Mouse (Mus musculus) kidney, postnatal 10 days (tissue): ENCODE results near the gene St7.

Experiments
- DNase-seq: peaks from one replicate; pipeline ENCODE4 v3.0.0; 2021; ENCODE audit warnings: mixed read lengths

St7 gene

DNA sequence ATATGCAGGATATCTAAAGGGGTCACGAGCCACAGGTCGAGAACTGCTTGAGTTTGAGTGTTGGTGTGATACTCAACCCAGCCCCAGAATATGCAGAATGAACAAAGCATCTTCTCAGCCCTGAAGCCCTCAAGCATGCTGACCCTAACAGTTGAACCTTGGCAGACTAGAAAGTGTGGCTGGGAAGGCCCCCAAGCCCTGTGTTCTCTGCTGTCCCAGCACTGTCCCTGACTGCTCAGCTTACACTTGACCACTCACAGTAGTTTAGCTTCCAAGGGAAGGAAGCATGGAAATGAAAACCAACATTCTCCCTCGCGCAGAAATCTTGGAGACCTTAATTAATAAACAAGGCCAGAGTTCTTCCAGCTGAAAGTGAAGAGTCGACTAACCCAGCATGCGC is 219.6 kb downstream of the St7 start:
- no peak for DNase-seq

DNA sequence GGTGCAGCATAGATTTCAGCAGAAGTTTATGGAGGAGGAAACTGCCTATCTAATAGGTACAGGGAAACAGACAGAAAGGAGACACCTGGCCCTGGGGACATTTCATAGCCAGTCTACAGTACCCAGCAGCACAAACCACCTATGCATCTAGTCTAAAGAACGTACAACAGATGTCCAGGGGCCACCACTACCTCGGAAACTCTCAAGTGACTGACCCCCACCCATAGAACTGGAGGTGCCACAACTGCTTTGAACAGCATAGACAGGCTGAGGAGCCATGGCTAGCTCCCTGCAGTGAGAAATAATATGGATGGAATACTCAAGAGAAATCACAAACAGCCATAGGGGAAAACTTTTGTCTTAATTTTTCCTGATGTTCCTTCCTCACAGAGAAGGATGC is 220.1 kb downstream of the St7 start:
- no peak for DNase-seq

GRCm38 (mm10) chr6:17913315-17913714 is 220.6 kb downstream of the St7 start:
- DNase-seq: no peak

GRCm38 (mm10) chr6:17914300-17914699 is 221.6 kb downstream of the St7 start:
- DNase-seq: no peak

- no peak for DNase-seq
These were observed 224.5 kb downstream of the St7 start for GRCm38 (mm10) chr6:17917233-17917632.

- no peak for DNase-seq
These were observed 229.4 kb downstream of the St7 start for GRCm38 (mm10) chr6:17922180-17922579.

DNA sequence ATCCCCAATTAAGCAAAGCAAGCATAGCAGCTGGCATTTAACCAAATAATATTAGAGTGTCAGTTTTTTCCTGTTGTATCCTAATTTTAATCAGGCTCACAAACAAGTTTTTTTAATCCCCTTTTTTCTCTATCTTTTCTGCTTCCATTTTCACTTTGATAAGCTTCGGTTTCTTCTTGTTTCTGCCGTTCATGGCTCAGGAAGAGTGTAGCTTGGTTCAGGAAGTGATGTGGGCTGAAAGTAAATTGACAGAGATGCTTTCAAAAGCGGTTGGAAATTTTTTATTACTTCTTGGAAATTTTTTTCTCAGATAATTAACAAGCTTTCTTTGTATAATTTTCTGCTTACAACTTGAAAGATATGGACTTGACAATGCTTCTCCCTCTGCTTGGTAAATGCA is 230.2 kb downstream of the St7 start:
- no peak for DNase-seq

- DNase-seq: no peak
These were observed 230.6 kb downstream of the St7 start for GRCm38 (mm10) chr6:17923370-17923769.

GRCm38 (mm10) chr6:17923894-17924505 is 231.3 kb downstream of the St7 start:
- no peak for DNase-seq

- peak; percentile 30 for DNase-seq
These were observed 232.5 kb downstream of the St7 start for GRCm38 (mm10) chr6:17925267-17925666.

DNA sequence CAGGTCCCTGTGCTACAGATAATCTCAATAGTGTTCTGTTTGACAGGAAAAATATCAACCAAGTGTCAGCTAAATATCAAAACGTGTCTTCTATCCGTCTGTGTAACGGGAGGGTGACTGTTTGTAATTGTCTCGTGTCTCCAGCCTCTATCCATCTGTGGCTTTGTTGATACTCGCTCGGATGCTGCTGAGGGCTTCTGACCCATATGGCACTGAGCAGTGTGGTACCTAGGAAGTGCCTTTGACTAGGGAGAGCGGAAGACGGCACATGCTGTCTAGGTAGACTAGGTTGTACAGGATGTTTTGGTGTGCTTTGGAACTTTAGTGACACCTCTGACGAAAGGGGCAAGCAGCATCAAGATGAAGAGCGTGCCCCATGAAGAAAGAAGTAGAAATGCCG is 235.0 kb downstream of the St7 start:
- no peak for DNase-seq

DNA sequence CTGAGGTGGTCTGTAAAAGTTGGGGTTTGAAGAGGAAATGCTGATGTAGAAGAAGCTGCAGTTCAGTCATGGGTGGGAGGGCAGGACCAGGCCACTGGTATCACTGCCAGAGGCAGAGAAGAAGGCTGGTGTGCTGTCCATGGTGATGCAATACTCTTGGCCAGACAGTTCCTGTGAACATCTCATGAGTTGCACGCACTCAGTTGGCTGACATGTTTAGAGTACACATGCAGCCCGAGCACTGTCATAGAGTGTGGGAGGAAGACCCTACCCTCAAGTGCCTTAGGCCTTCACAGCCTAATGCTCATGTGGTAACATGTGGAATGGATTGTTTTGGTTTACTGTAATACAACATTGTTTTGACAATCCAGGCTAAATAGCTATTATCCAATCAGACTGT is 238.5 kb downstream of the St7 start:
- no peak for DNase-seq

GRCm38 (mm10) chr6:17931835-17932234 is 239.1 kb downstream of the St7 start:
- no peak for DNase-seq

DNA sequence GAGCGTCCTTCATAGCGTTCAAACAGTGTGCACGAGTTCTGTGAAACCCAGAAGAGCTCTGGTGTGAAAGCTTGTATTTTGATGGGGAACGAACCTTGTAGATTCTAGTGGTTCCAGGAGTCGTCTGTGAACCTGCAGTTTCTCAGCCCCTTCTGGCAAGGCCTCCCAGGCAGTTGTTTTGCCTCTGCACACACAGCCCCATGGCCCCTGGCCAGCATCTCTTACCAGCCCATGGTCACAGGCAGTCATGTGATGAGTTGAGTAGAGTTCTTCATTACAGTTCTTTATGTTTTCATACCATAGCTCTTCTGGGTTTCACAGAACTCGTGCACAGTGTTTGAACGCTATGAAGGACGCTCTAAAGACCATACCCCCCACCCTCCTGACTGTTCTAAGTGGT is 240.1 kb downstream of the St7 start:
- DNase-seq: no peak

DNA sequence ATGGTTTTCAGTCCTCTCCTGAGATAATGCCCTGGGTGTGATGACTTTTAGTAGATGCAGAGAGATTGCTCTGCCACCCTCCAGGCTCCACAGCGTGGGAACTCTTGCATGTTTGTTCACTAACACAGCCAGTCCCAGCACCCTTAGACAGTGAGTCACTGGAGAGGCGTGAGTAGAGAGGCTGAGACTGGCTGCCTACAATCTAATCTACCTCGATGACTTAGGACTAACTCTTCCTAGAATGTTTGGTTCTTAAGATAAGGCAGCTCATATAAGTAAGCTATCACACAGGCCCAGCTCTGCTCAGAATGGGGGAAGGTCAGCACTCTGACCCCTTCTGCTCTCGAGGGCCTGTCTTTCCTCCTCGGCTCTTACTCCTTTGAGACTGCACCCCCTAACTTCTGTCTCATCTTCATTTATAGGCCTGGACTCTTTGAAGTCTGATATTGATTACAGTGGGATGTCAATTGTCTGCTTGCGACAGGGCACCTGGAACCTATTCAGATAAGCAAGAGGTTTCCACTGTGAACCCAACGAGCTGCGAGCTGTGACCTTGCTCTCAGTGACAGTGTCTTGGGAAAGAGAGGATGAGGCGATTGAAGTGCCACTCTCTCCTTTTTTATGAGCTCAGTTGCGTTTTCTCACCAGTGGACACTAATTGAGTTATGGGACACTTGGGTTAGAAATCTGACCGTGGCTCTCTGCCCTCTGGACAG is 246.1 kb downstream of the St7 start:
- DNase-seq: no peak

- no peak for DNase-seq
These were observed 249.2 kb downstream of the St7 start for GRCm38 (mm10) chr6:17941916-17942315.

DNA sequence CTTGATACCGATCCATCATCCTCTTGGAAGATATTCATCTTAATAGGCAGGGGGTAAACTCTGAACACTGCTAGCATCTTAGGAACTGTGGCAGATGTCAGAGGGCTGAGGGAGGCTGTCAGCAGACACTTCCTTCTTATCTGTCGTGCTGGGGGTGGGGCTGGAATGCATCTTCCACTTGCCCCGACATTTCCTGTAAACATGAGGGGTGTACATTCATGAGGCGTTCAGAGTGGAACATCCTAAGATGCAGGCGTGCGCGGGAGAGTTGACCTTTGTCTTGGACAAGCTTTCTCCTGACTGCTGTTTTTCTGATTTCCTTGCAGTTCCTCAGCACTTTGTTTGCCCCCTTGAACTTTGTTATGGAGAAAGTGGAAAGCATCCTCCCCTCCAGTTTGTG is 249.6 kb downstream of the St7 start:
- no peak for DNase-seq

- no peak for DNase-seq
These were observed 251.3 kb downstream of the St7 start for GRCm38 (mm10) chr6:17943877-17944617.

GRCm38 (mm10) chr6:17946456-17946855 is 253.7 kb downstream of the St7 start:
- DNase-seq: no peak

DNA sequence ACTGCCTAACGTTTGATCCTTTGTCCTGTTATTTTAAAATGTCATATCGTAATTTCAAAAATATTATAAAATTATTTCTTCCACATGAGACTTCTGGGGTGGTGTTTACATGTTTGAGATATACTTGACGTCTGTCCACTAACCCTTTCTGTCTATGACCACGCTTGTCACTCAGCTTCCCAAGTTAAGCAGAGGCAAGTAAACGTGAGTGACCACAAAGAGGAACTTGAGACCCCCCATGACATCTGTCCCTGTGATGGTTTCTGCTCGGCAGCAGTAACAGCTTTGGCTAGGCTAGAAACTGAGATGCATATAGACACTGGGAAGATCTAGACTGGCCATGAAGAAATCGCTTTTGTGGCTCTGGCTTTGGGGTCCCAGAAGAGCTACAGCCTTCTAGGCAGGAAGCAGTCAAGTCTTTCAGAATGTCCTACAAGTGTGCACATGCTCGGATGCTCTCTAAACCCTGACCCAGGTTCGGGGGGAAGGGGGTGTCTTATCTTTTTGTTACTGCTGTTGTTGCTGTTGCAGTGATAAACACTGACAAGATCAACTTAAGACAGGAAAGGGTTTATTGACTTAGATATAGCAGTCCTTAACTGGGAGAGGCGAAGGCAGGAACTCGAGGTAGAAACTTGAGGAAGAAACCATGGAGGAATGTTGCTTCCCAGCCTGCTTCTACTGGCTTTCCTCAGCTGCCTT is 254.5 kb downstream of the St7 start:
- DNase-seq: no peak

- no peak for DNase-seq
These were observed 256.4 kb downstream of the St7 start for GRCm38 (mm10) chr6:17949103-17949502.

DNA sequence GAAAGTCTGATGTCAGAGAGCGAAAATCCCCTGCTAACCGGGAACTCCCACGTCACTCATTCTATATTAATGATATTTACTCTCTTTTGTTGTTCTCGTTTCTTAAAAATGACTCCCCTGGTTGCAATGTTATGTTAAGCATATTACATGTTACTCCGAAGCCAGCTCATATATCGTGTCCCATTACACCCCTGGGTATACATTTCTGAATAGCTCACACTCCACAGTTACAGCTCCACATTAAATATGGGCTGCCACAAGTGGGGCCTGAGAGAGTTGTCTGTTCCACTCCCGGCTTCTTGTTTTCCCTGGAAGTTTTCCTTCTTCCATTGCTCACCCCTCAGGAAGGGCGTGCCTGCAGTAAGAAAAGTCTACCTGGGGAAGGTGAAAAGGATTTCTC is 259.0 kb downstream of the St7 start:
- DNase-seq: no peak

- DNase-seq: no peak
These were observed 270.7 kb downstream of the St7 start for GRCm38 (mm10) chr6:17963455-17963854.
